Mouse (Mus musculus): ENCODE results near the gene Arhgap20. TPM values are rescaled to one million over a fixed set of nuclear protein-coding genes. Genes with fewer than 3 reads are reported as not detected.

The Arhgap20 gene
- total and polyA plus RNA-seq, 2 experiments = 0.01 to 0.09 TPM

GRCm38 (mm10) chr9:51779232-51779631 lies 14.1 kb downstream of the Arhgap20 start:
- no peak for DNase-seq (ENCODE audit: extremely low read depth, low read depth, low spot score)
- Histone ChIP-seq H3K27me3 (ENCODE audit: control insufficient read depth, insufficient read depth, low read length) (peaks cover 4% of the 10 kb centered on the region; the same call in 1 of the 2 replicates), H3K27ac (replicated peaks; ENCODE audit: insufficient read depth, low read depth, low read length) (no peak overlapping the region), H3K79me2 (ENCODE audit: control insufficient read depth, insufficient read depth, low read length) (no peaks in the 10 kb centered on the region), H3K4me1 (ENCODE audit: control insufficient read depth, insufficient read depth, low read length) (no peaks in the 10 kb centered on the region), H3K9ac (ENCODE audit: low read depth, low read length) (no peak overlapping the region), H3K36me3 (ENCODE audit: control insufficient read depth, insufficient read depth, low read length) (no peaks in the 10 kb centered on the region), H3K4me3 (ENCODE audit: insufficient read depth, low read depth, low read length) (no peak overlapping the region)
- TF ChIP-seq CTCF (IDR thresholded peaks at IDR 0.05; ENCODE audit: low read depth, low read length) = no peak
- no peak for TF ChIP-seq POLR2A (IDR thresholded peaks at IDR 0.05; ENCODE audit: extremely low read depth, insufficient read depth, low read length)
- WGBS = 91% methylated on average over 5 of the region's 5 CpGs

DNA sequence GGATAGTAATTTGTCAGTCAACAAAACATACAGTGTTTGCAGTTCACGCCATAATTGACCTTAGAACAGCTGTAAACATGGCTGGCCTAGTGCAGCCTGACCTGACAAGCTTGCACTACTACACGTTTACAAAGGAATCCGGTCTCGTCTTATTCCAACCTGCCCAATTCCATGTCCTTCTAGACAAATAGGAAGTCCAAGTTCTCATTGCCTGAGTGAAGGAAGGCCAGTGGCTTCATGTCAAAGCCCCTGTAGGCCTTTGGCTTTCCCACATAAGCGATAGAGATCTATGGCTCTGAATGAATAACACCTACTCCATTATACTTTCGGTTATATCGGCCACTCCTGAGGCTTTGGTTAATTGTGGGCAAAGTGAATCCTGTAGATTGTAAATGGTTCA lies 16.0 kb downstream of the Arhgap20 start:
- TF ChIP-seq CTCF (IDR thresholded peaks at IDR 0.05; ENCODE audit: low read depth, low read length) (no peak), POLR2A (IDR thresholded peaks at IDR 0.05; ENCODE audit: extremely low read depth, insufficient read depth, low read length) (no peak)
- DNase-seq (ENCODE audit: extremely low read depth, low read depth, low spot score) = no peak
- WGBS = 79% methylated on average over 7 of the region's 7 CpGs

DNA sequence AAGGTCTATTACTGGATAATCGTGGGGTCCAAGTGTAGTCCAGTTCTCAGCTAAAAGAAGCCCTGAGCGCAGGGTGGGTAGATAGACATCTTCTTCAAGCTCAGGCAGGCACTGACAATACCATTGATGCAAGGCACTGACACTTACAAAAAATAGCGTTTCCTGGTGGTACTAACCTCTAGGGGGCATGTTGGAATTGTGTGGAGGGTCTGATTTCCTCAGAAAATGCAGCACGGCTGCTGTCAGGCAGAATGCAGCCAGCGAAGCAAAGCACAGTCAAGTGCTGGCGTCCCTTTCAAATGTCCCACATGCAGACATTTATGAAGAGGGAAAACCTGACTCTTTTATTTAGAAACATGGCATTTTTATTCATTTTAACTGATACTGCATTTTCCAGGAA lies 22.2 kb downstream of the Arhgap20 start:
- H3K79me2 ChIP-seq (ENCODE audit: control insufficient read depth, insufficient read depth, low read length) = no peaks in the 10 kb centered on the region
- H3K9ac ChIP-seq (ENCODE audit: low read depth, low read length) = no peak overlapping the region
- no peak overlapping the region for H3K27ac ChIP-seq (replicated peaks; ENCODE audit: insufficient read depth, low read depth, low read length)
- H3K4me3 ChIP-seq (ENCODE audit: insufficient read depth, low read depth, low read length) = no peak overlapping the region
- WGBS = 67% methylated on average over 6 of the region's 6 CpGs
- no peaks in the 10 kb centered on the region for H3K4me1 ChIP-seq (ENCODE audit: control insufficient read depth, insufficient read depth, low read length)
- H3K27me3 ChIP-seq (ENCODE audit: control insufficient read depth, insufficient read depth, low read length) = peaks cover 8% of the 10 kb centered on the region; the same call in 1 of the 2 replicates
- no peak for DNase-seq (ENCODE audit: extremely low read depth, low read depth, low spot score)
- no peaks in the 10 kb centered on the region for H3K36me3 ChIP-seq (ENCODE audit: control insufficient read depth, insufficient read depth, low read length)
- TF ChIP-seq CTCF (IDR thresholded peaks at IDR 0.05; ENCODE audit: low read depth, low read length) (no peak), POLR2A (IDR thresholded peaks at IDR 0.05; ENCODE audit: extremely low read depth, insufficient read depth, low read length) (no peak)

More for the DNA sequence above, 16.0 kb downstream of the Arhgap20 start:
- no peak overlapping the region for H3K9ac ChIP-seq (ENCODE audit: low read depth, low read length)
- H3K27me3 ChIP-seq (ENCODE audit: control insufficient read depth, insufficient read depth, low read length) = peaks cover 4% of the 10 kb centered on the region; the same call in 1 of the 2 replicates
- H3K4me1 ChIP-seq (ENCODE audit: control insufficient read depth, insufficient read depth, low read length) = no peaks in the 10 kb centered on the region
- H3K27ac ChIP-seq (replicated peaks; ENCODE audit: insufficient read depth, low read depth, low read length) = no peak overlapping the region
- H3K79me2 ChIP-seq (ENCODE audit: control insufficient read depth, insufficient read depth, low read length) = no peaks in the 10 kb centered on the region
- H3K36me3 ChIP-seq (ENCODE audit: control insufficient read depth, insufficient read depth, low read length) = no peaks in the 10 kb centered on the region
- no peak overlapping the region for H3K4me3 ChIP-seq (ENCODE audit: insufficient read depth, low read depth, low read length)

- TF ChIP-seq POLR2A (IDR thresholded peaks at IDR 0.05; ENCODE audit: extremely low read depth, insufficient read depth, low read length) (no peak), CTCF (IDR thresholded peaks at IDR 0.05; ENCODE audit: low read depth, low read length) (no peak)
- 50% methylated on average over 1 of the region's 1 CpGs for WGBS
These were observed 23.3 kb downstream of the Arhgap20 start for GRCm38 (mm10) chr9:51788466-51788865.

DNA sequence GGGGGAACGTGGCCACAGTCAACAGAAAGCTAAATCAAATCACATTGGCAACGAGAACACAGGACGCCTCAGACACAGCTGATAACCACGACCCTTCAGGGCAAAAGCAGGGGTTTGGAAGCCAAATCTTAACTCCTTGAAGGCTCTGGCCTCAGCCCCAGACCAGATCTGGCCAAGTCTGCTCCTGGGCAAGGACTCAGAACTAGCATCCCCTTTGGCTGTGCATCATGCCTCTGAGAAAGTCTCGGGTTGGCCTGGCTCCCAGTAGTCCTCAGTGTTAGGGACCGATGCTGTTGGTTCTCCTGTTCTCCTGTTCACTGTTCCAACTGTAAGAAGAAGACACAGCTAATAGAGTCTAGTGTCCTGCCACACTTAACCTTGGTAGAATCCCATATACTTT lies 30.1 kb downstream of the Arhgap20 start:
- H3K27me3 ChIP-seq (ENCODE audit: control insufficient read depth, insufficient read depth, low read length) = peaks cover 8% of the 10 kb centered on the region; the same call in 1 of the 2 replicates
- TF ChIP-seq CTCF (IDR thresholded peaks at IDR 0.05; ENCODE audit: low read depth, low read length) (no peak), POLR2A (IDR thresholded peaks at IDR 0.05; ENCODE audit: extremely low read depth, insufficient read depth, low read length) (no peak)

More at GRCm38 (mm10) chr9:51788466-51788865, 23.3 kb downstream of the Arhgap20 start:
- DNase-seq (ENCODE audit: extremely low read depth, low read depth, low spot score) = no peak
- no peak overlapping the region for H3K4me3 ChIP-seq (ENCODE audit: insufficient read depth, low read depth, low read length)
- no peaks in the 10 kb centered on the region for H3K4me1 ChIP-seq (ENCODE audit: control insufficient read depth, insufficient read depth, low read length)
- no peak overlapping the region for H3K9ac ChIP-seq (ENCODE audit: low read depth, low read length)
- no peak overlapping the region for H3K27ac ChIP-seq (replicated peaks; ENCODE audit: insufficient read depth, low read depth, low read length)
- no peaks in the 10 kb centered on the region for H3K79me2 ChIP-seq (ENCODE audit: control insufficient read depth, insufficient read depth, low read length)
- H3K27me3 ChIP-seq (ENCODE audit: control insufficient read depth, insufficient read depth, low read length) = peaks cover 8% of the 10 kb centered on the region; the same call in 1 of the 2 replicates
- H3K36me3 ChIP-seq (ENCODE audit: control insufficient read depth, insufficient read depth, low read length) = no peaks in the 10 kb centered on the region

GRCm38 (mm10) chr9:51798251-51798650 lies 33.1 kb downstream of the Arhgap20 start:
- H3K27me3 ChIP-seq (ENCODE audit: control insufficient read depth, insufficient read depth, low read length) = no peaks in the 10 kb centered on the region
- TF ChIP-seq CTCF (IDR thresholded peaks at IDR 0.05; ENCODE audit: low read depth, low read length) (no peak), POLR2A (IDR thresholded peaks at IDR 0.05; ENCODE audit: extremely low read depth, insufficient read depth, low read length) (no peak)
- H3K27ac ChIP-seq (replicated peaks; ENCODE audit: insufficient read depth, low read depth, low read length) = no peak overlapping the region
- H3K4me3 ChIP-seq (ENCODE audit: insufficient read depth, low read depth, low read length) = no peak overlapping the region
- no peaks in the 10 kb centered on the region for H3K4me1 ChIP-seq (ENCODE audit: control insufficient read depth, insufficient read depth, low read length)
- WGBS = 82% methylated on average over 5 of the region's 5 CpGs
- no peaks in the 10 kb centered on the region for H3K79me2 ChIP-seq (ENCODE audit: control insufficient read depth, insufficient read depth, low read length)
- H3K9ac ChIP-seq (ENCODE audit: low read depth, low read length) = no peak overlapping the region
- H3K36me3 ChIP-seq (ENCODE audit: control insufficient read depth, insufficient read depth, low read length) = no peaks in the 10 kb centered on the region
- DNase-seq (ENCODE audit: extremely low read depth, low read depth, low spot score) = no peak

More for the DNA sequence above, 30.1 kb downstream of the Arhgap20 start:
- 79% methylated on average over 6 of the region's 6 CpGs for WGBS
- no peaks in the 10 kb centered on the region for H3K36me3 ChIP-seq (ENCODE audit: control insufficient read depth, insufficient read depth, low read length)
- no peak overlapping the region for H3K4me3 ChIP-seq (ENCODE audit: insufficient read depth, low read depth, low read length)
- DNase-seq (ENCODE audit: extremely low read depth, low read depth, low spot score) = no peak
- no peaks in the 10 kb centered on the region for H3K79me2 ChIP-seq (ENCODE audit: control insufficient read depth, insufficient read depth, low read length)
- no peak overlapping the region for H3K27ac ChIP-seq (replicated peaks; ENCODE audit: insufficient read depth, low read depth, low read length)
- no peak overlapping the region for H3K9ac ChIP-seq (ENCODE audit: low read depth, low read length)
- H3K4me1 ChIP-seq (ENCODE audit: control insufficient read depth, insufficient read depth, low read length) = no peaks in the 10 kb centered on the region

Data from liver, adult 2 months (tissue).